Mouse (Mus musculus) cerebellum, postnatal 14 days (tissue): Measurements from ENCODE around the gene Cfap73.
A peak's percentile ranks its signal among the peaks of the same experiment; 100 is the strongest.

Source experiments
- DNase-seq, 2 experiments: peaks; one replicate each; pipeline ENCODE4 v3.0.0; 2021; ENCODE audit warnings: mixed read lengths in 2 of 2

The Cfap73 gene

DNA sequence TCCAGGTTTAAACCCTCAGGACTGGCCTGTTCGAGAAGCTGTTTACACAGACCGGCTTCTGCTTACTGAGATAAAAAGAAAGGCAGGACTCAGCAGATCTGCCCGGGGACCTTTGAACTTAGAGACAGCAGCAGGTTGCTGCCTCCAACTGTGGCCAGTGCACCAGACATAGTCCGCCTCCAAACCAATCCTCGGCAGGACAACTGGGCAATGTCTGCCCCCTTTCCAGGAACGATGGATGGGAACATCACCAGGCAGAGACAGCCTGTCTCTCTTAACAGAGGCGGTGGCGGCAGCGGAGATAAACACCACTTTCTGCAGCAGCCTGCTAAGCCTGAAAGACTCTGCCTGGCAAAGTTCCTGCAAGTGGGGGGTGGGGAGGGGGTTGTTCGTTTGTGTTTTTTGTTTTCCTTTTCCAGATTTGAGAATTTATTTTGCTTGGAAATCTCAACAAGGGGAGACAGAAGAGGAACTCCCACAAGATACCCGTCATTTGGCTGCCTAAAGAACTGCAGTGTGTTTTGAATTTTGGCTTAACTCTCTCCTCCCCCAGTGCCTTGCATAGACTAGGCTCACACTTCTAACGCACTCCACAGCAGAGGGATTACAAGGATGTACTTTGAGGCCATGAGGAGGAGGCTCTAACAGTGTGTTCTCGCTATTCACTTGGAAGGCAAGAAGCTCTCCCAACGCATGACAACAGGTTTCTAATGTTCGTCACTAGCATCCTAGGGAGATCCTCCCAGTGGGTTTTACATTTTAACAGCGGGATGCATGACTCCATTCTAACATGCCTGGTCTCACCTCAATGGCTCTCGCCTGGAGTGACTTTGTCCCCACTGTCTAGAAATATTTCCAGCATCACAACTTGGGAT is 47.1 kb downstream of the Cfap73 start:
- DNase-seq: peak; percentile 36 to 53

DNA sequence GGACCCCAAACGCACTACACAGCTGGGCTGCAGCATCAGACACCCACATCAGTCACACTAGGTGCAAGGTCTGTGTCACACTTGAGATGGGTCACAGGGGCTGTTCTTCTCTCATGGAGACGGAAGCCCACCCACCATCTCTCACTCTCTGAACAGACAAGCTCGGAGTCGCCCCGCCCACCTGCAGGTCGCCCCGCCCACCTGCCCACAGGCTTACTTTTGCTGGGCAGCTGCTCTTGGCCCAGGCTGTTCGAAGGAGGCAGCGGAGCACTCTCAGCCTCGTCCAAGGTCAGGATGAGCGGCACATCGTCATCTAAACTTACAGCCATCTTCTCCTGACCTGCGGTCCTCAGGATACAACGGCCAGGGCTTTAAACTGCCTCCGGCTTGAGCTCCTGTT is 49.1 kb downstream of the Cfap73 start:
- DNase-seq: no peak

DNA sequence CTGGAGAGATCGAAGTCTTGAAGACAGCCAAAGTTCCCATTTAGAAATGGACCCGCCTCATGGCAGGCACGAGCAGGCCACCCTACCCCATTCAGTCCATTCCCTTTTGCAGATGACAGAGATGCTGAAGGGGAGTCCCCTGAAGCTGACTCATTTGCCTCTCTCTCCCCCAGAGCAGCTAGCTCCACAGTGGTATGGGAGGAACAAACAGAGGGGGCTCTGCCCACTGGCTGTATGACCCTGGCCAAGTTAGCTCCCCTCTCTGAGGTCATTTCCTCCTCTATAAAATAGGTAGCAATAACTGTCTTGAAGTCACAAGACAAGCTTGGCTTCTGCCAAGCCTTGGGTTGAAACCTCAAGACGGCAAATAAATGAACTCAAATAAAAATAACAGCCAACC is 50.5 kb downstream of the Cfap73 start:
- no peak for DNase-seq

DNA sequence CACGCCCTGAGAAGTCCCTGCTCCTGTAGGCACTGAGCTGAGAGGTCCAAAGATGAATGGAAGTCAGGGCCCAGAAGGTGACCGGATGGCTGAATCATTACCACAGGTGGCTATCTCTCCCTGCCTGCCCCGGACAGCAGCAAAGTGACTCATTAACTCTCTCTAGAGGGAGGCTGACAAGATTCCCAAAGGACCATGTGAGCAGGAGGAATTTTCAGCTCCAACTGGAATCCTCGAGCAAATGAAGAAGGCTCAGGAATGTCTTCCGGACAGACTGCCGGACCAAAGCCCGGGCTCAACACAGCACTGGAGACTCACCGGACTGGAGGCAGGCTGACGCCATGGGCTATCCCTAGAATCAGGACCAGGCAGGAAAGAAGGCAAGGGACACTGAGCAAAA is 52.0 kb downstream of the Cfap73 start:
- DNase-seq: no peak

DNA sequence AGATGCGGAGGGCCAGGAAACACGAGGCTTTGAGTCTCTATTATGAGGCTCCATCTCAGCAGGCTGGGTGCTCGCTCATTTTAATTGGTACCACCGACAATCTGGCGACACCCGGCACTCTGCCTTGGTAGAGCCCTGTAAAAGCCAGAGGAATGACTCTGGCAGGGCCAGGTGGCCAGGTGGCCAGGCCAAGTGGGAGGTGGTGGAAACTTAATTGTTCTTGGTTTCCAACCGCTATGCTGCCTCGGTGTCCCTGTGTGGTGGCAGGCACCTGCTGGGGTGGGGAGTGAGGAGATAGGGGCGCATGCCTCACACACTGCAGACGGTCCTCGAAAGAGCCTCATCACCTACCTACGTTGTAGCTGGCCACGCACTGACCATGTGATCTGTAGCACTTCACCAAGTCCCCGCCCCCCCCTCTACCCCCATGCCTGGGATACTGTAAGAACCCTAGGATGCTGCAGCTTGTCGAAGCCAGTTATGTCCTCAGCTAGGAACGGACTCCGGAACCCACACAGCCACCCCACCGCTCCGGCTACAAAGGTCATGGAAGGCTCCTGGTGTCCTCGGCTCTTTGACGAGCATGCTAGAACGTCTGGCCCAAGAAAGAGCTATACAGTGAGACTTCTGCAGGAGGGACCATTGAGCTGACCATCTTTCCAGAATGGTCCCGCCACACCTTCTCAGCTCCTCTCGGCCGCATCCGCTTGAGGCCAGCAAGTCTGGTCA is 54.0 kb downstream of the Cfap73 start:
- peak in 1 of 2 experiments; percentile 66 for DNase-seq

DNA sequence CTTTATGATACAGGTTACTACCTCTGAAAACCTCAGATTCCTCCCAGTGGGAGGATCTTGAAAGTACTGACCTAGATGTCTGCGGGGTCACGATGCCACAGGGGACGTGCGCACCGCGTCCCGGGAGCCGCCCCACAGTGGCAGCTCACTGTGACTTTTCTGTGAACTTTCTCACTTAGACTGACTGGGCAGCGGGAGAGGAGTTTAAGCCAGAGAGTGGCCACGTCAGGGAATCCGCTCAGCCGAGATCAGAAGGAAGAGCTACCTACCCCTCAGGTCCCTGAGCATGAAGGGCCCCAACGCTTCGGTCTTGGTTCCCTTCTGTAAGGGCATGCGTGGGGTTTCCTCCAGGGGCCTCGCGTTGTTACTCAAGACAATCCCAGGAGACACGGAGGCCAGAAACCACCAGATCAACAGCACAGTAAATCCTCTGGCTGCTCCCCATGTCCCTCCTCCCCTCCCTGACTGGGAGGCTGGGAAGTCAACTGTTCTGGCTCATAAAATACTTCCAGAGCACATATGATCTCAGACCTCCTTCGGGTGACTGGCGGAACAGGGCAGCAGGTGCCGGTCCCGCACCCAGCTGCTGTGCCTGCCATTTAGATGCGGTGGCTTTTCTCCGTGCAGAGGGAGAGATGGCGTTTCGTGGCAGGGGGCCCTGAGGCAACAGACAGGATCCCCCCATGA is 54.7 kb downstream of the Cfap73 start:
- DNase-seq: peak in 1 of 2 experiments; percentile 66

DNA sequence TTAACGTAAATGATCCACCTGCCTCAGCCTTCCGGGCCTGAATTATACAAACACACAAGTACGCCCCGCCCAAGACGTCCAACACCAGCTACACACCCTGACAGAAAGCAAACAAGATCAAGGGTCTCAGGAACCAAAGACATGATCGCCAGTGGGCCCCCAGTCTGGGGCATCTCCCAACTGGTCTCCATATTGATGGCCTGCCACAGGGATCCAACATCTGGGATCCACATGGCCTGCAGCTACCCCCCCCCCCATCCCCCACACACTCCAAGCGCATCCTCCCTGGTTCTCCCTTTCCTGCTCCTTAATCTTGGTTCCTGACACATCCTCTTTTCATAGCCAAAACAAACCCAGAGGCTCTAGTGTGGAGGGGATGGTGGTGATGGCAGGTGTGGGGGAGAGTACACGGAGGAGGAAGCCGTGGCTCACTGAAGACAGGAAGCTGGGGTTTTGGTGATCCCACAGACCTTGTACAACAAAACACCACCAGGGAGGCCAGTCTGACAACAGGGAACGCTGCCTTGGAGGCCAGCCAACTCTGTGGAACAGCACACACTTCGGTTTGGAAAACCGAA is 55.4 kb downstream of the Cfap73 start:
- peak; percentile 54 to 71 for DNase-seq
